Mouse (Mus musculus): ENCODE measurements around the gene Cops2. TPM values are rescaled to one million over a fixed set of nuclear protein-coding genes. Genes with fewer than 3 reads are reported as not detected.

Cops2 gene
- polyA plus RNA-seq, 1 experiment from 2014 or later: 102 TPM

DNA sequence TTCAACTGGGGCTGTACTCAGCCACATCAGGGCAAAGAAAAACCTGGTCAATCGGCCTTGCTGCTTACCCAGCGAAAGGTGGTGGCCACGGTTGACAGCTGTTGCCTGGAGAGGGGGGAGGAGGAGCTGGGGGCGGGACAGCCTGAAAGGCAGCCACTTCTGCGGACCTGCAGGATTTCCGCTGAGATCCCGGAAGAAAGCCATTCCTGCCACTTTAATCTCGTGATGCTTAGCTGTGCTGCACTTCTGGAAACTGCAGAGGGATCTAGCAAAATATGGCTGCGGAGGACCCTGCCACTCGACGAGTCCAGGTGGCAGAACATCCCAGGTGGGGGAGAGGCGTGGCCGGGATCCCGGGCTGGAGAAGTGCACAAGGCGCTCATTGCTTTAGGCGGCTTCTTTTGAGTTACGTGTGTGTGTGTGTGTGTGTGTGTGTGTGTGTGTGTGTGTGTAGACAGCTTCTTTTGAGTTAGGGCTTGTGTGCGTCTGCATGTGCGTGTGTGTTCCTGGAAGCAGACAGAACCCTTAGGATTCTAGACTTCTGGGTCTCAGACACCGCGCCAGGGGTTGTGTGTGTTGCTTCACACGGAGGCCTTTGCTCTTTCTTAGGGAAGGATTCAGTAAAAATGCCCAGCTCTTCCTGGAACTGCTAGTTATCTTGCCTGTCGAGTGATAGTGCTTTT is 7.3 kb upstream of the Cops2 start:
- peak; percentile 57 for DNase-seq (ENCODE audit: low spot score)
- no peaks in the 10 kb centered on the region for H3K36me3 ChIP-seq
- peak overlapping the region; percentile 81 for H3K27ac ChIP-seq (replicated peaks)
- H3K27me3 ChIP-seq (ENCODE audit: low read depth, poor library complexity, severe bottlenecking): no peaks in the 10 kb centered on the region
- WGBS: 5% methylated on average over 23 of the region's 23 CpGs
- H3K4me1 ChIP-seq: peaks cover 18% of the 10 kb centered on the region
- peak overlapping the region; percentile 66 for H3K4me3 ChIP-seq
- H3K9me3 ChIP-seq (replicated peaks): no peaks in the 10 kb centered on the region

DNA sequence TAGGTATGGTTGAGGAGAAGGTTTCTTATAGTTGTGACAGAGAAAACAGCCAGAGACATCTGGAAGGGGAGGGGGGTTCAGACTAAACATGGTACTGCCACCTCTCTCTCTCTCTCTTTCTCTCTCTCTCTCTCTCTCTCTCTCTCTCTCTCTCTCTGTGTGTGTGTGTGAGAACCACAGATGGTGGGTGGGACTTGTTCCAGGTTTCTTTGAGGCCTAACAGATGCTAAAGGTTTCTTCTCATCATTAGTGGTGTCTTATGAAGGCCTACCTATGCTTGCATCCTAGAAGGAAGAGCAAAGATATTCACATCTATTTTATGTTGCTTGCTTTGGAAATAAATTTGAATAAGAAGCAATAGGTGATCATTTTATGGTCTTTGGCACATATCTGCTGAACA is 6.6 kb upstream of the Cops2 start:
- Histone ChIP-seq H3K36me3 (no peaks in the 10 kb centered on the region), H3K27ac (replicated peaks) (peak overlapping the region; percentile 81; the same call in 1 of the 2 replicates), H3K4me3 (peak overlapping the region; percentile 66; the same call in 1 of the 2 replicates), H3K27me3 (ENCODE audit: low read depth, poor library complexity, severe bottlenecking) (no peaks in the 10 kb centered on the region), H3K9me3 (replicated peaks) (no peaks in the 10 kb centered on the region), H3K4me1 (peaks cover 18% of the 10 kb centered on the region)
- DNase-seq (ENCODE audit: low spot score): no peak

DNA sequence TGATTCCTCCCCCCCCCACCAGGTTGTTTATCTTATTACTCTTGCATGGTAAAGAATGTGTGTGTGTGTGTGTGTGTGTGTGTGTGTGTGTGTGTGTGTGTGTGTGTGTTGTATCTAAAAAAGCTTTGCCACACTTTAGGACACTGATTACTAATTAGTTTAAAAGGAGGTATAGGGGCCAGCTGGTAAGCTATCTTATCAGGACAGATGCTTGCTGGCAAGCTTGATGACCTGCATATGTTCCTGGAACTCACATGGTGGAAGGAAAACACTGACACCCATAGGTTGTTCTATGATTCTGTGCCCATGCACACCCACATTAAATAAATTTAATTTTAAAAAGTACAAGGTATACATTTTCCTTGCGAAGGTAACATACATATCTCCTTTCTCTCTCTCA is 5.6 kb upstream of the Cops2 start:
- Histone ChIP-seq H3K4me3 (no peak overlapping the region), H3K27me3 (ENCODE audit: low read depth, poor library complexity, severe bottlenecking) (no peaks in the 10 kb centered on the region), H3K9me3 (replicated peaks) (no peaks in the 10 kb centered on the region), H3K36me3 (no peaks in the 10 kb centered on the region), H3K27ac (replicated peaks) (no peak overlapping the region), H3K4me1 (peaks cover 22% of the 10 kb centered on the region)
- no peak for DNase-seq (ENCODE audit: low spot score)
- 89% methylated on average over 1 of the region's 1 CpGs for WGBS

DNA sequence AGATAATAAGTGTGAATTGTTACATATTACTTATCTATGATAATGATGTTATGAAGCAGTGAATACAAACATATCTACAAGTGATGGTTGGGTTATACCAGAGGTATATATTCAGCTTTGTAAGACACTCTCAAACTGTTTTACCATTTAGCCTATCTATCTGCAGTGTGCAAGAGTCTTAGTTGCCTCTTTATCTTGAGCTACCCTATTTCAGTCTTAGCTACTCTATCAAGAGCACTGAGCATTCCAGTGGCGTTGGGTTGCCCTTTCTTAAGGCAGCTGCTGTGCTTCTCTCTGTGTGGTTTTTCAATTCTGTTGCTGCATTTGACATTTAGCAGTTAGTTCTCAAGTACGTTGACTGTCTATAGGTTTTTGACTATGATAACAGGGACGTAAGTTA is 4.9 kb upstream of the Cops2 start:
- no peak overlapping the region for H3K27ac ChIP-seq (replicated peaks)
- no peak for DNase-seq (ENCODE audit: low spot score)
- H3K4me3 ChIP-seq: no peak overlapping the region
- 81% methylated on average over 3 of the region's 3 CpGs for WGBS
- no peaks in the 10 kb centered on the region for H3K9me3 ChIP-seq (replicated peaks)
- H3K4me1 ChIP-seq: peaks cover 25% of the 10 kb centered on the region
- H3K36me3 ChIP-seq: no peaks in the 10 kb centered on the region
- H3K27me3 ChIP-seq (ENCODE audit: low read depth, poor library complexity, severe bottlenecking): no peaks in the 10 kb centered on the region

DNA sequence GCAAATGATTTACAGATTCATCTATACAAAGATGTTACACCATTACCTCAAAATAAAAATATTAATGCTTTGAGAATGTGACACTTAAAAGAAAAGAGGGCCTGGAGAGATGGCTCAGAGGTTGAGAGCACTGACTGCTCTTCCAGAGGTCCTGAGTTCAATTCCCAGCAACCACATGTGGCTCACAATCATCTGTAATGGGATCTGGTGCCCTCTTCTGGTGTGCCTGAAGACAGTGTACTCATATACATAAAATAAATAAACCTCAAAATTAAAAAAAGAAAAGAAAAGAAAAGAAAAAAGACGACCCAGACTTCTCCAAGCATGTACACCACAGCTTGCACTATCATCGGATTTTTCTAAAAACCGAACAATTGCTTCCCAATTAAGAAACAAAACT is 1.2 kb downstream of the Cops2 start:
- 55% methylated on average over 3 of the region's 3 CpGs for WGBS
- no peaks in the 10 kb centered on the region for H3K36me3 ChIP-seq
- no peaks in the 10 kb centered on the region for H3K27me3 ChIP-seq (ENCODE audit: low read depth, poor library complexity, severe bottlenecking)

DNA sequence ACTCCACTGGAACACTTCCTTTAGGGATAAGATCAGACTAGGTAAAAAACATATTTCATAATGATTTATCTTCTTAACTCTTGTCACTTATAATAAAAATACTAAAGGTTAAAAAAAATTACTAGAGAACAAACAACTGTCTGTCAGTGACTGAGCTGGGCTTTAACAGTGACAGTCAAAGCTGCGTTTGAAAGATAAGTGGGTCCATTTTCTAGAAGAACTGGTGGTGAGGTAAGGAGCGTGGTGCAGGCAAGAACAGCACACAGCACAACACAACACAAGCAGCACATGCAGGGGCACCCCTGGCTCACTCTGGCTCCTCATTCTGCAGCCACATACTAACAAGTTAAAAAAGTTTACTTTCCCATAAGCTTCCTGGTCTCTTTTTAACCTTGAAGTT is 7.7 kb downstream of the Cops2 start:
- DNase-seq (ENCODE audit: low spot score): no peak
- H3K4me3 ChIP-seq: no peak overlapping the region
- WGBS: 88% methylated on average over 2 of the region's 2 CpGs
- no peaks in the 10 kb centered on the region for H3K9me3 ChIP-seq (replicated peaks)
- H3K36me3 ChIP-seq: peaks cover 34% of the 10 kb centered on the region
- peaks cover 4% of the 10 kb centered on the region for H3K4me1 ChIP-seq
- no peaks in the 10 kb centered on the region for H3K27me3 ChIP-seq (ENCODE audit: low read depth, poor library complexity, severe bottlenecking)
- H3K27ac ChIP-seq (replicated peaks): no peak overlapping the region

More for the DNA sequence above, 1.2 kb downstream of the Cops2 start:
- peak overlapping the region; percentile 91 for H3K4me3 ChIP-seq
- H3K4me1 ChIP-seq: peaks cover 22% of the 10 kb centered on the region
- no peaks in the 10 kb centered on the region for H3K9me3 ChIP-seq (replicated peaks)
- no peak overlapping the region for H3K27ac ChIP-seq (replicated peaks)
- DNase-seq (ENCODE audit: low spot score): no peak

DNA sequence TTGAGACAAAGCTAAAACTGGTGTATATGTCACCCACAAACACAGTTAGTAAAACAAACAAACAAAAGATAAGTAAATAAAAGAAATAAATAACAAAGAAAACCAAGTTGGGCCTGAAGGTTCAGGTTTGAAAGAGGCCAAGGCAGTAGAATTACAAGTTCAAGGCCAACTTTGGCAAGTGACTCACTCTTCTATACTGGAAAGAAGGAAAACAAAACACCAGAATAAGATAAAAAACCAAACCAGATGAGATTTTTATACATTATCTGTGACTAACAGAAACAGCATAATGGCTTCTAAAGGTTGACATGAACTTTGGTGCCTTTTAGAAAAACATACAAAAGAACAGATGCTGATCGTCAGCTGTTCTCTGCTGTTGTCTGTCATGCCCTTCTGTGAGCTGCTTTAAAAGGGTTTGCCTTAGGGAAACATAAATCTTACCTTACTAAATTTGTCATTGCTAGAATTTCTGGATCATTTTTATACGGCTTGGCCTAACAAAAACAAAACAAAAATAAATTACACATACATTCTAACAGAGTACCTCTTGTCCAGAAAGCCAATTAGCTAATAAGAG is 20.1 kb downstream of the Cops2 start:
- no peak overlapping the region for H3K4me3 ChIP-seq
- no peaks in the 10 kb centered on the region for H3K27me3 ChIP-seq (ENCODE audit: low read depth, poor library complexity, severe bottlenecking)
- peaks cover 89% of the 10 kb centered on the region for H3K36me3 ChIP-seq
- H3K27ac ChIP-seq (replicated peaks): no peak overlapping the region
- H3K4me1 ChIP-seq: no peaks in the 10 kb centered on the region
- WGBS: 94% methylated on average over 2 of the region's 2 CpGs
- no peaks in the 10 kb centered on the region for H3K9me3 ChIP-seq (replicated peaks)
- no peak for DNase-seq (ENCODE audit: low spot score)

DNA sequence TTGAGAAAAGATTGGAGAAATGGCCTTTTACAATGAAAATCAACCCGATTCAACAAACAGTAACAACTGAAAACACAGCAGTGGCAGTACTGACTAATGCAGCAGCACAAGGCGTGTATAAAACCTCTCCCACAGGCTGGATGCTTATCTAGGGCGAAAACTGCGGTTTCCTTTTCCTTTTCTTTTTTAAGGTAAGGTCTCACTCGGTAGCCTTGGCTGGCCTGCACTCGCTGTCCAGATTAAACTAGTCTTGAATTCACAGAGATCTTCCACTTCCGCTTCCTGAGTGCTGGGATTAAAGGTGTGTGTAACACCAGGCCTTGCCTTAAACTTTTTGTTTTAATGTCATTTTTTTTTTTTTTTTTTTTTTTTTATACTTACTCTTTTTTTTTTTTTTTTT is 20.8 kb downstream of the Cops2 start:
- no peak for DNase-seq (ENCODE audit: low spot score)
- no peaks in the 10 kb centered on the region for H3K27me3 ChIP-seq (ENCODE audit: low read depth, poor library complexity, severe bottlenecking)
- no peaks in the 10 kb centered on the region for H3K9me3 ChIP-seq (replicated peaks)
- peaks cover 89% of the 10 kb centered on the region for H3K36me3 ChIP-seq
- no peak overlapping the region for H3K4me3 ChIP-seq
- 93% methylated on average over 7 of the region's 7 CpGs for WGBS
- H3K27ac ChIP-seq (replicated peaks): no peak overlapping the region
- no peaks in the 10 kb centered on the region for H3K4me1 ChIP-seq

DNA sequence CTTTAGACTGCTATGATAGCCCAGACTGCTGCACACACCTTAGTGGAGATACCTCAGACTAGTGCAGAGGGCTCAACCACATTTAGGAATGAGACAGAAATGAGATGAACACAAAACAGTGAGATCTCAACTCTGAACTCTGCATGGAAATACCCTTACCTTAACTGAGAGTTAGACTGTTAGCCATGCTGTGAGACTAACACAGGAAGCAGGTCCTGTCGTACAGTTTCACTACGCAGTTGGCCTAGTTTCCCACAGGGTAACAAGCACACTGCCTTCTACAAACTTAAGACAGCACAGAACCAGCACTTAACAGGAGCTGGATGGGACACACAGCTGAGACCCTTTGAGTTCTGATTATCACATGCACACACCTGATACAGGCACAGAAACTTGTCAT is 29.0 kb downstream of the Cops2 start:
- no peak for DNase-seq (ENCODE audit: low spot score)

DNA sequence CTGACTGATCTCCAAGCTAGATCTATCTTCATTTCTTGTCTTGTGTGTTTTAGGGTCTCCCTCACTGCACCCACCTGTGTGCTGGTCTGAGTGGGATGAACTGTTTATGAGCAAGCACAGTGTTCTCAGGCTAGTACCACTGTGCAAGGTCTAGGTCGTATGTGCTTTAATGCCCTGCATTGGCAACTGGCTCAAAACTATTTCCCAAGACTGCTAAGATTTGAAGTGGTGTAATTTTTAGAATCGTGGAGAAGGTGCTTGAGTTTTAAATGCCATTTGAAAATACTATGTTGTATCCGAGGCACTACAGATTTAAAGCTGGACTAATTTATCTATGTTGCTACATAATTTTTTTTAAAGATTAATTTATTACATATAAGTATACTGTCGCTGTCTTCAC is 31.0 kb downstream of the Cops2 start:
- no peak for DNase-seq (ENCODE audit: low spot score)
- no peak overlapping the region for H3K27ac ChIP-seq (replicated peaks)
- H3K36me3 ChIP-seq: peaks cover 49% of the 10 kb centered on the region
- no peaks in the 10 kb centered on the region for H3K9me3 ChIP-seq (replicated peaks)
- whole genome bisulfite sequencing: 91% methylated on average over 4 of the region's 4 CpGs
- H3K27me3 ChIP-seq (ENCODE audit: low read depth, poor library complexity, severe bottlenecking): no peaks in the 10 kb centered on the region
- no peak overlapping the region for H3K4me3 ChIP-seq
- H3K4me1 ChIP-seq: no peaks in the 10 kb centered on the region

More for the DNA sequence above, 29.0 kb downstream of the Cops2 start:
- H3K4me1 ChIP-seq: no peaks in the 10 kb centered on the region
- WGBS: 98% methylated on average over 2 of the region's 2 CpGs
- H3K27ac ChIP-seq (replicated peaks): no peak overlapping the region
- H3K9me3 ChIP-seq (replicated peaks): no peaks in the 10 kb centered on the region
- H3K36me3 ChIP-seq: peaks cover 70% of the 10 kb centered on the region
- no peak overlapping the region for H3K4me3 ChIP-seq
- no peaks in the 10 kb centered on the region for H3K27me3 ChIP-seq (ENCODE audit: low read depth, poor library complexity, severe bottlenecking)

DNA sequence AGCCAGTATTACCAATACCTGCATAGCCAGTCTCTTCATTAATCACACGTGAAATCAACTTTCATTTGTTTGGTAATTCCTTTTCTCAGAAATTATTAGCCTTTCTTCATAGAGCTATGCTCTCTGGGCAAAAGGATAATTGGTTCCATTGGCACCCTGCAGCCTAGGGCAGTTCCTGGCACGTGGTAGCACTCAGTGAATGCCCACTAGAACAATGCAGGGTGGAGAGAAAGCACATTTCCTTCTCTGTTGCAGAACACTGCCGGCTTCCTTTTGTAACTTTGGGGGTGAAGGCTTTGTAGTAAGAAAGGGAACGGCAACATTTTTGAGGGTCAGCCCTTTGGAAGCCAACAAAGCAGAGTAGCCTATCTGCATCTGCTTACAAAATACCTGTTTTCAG is 32.7 kb downstream of the Cops2 start:
- Histone ChIP-seq H3K27ac (replicated peaks) (no peak overlapping the region), H3K9me3 (replicated peaks) (no peaks in the 10 kb centered on the region), H3K4me3 (no peak overlapping the region), H3K4me1 (no peaks in the 10 kb centered on the region), H3K36me3 (peaks cover 32% of the 10 kb centered on the region), H3K27me3 (ENCODE audit: low read depth, poor library complexity, severe bottlenecking) (no peaks in the 10 kb centered on the region)
- WGBS: 60% methylated on average over 4 of the region's 4 CpGs
- no peak for DNase-seq (ENCODE audit: low spot score)

DNA sequence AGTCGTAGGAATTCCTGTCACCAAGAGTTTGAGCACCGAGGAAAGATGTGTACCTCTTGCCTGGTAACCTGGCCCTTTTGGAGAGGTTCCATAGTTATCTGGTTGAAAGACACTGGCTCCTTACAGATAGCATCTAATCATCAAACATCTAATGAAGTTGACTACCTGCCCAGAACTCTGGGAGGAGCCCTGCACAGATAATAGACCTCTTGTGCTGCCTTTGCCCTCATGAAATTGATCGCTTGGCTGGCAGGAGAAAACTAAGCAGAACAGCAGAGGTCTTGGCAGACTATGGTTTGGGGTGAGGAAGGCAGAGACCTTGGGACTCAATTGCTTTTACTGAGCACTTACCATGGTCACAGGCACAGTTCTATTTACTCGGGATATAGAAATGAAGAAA is 38.5 kb downstream of the Cops2 start:
- no peaks in the 10 kb centered on the region for H3K4me1 ChIP-seq
- H3K36me3 ChIP-seq: no peaks in the 10 kb centered on the region
- DNase-seq (ENCODE audit: low spot score): no peak
- H3K27ac ChIP-seq (replicated peaks): no peak overlapping the region
- H3K27me3 ChIP-seq (ENCODE audit: low read depth, poor library complexity, severe bottlenecking): no peaks in the 10 kb centered on the region
- no peak overlapping the region for H3K4me3 ChIP-seq
- H3K9me3 ChIP-seq (replicated peaks): no peaks in the 10 kb centered on the region
- WGBS: 92% methylated on average over 4 of the region's 4 CpGs

DNA sequence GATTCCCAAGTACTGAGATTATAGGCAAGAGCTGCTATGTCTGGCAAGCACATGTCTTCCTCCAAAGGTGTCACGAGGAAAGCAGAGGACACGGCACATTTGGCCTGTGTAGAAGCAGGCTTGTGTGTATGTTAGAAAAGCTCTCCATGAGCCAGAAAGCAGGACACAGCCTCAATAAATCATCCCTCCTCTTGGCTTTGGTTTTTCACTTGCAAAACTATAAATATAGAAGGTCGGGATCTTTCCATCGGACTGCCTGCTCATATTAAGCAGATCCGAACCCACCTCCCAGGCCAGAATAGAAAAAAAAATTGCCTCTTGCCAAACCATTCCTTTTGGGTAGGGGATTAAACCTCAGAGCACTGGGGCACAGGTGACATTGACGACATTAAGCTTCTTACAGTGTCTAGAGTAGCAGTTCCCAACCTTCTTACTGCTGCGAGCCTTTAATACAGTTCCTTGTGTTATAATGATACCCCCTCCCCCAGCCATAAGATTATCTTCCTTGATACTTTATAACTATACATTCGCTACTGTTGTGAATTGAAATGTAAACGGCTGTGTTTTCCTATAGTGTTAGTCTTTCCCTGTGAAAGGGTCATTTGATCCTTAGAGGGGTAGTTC is 44.9 kb downstream of the Cops2 start:
- no peaks in the 10 kb centered on the region for H3K27me3 ChIP-seq (ENCODE audit: low read depth, poor library complexity, severe bottlenecking)
- no peaks in the 10 kb centered on the region for H3K36me3 ChIP-seq
- no peak overlapping the region for H3K27ac ChIP-seq (replicated peaks)
- DNase-seq (ENCODE audit: low spot score): no peak
- 82% methylated on average over 9 of the region's 9 CpGs for WGBS
- no peaks in the 10 kb centered on the region for H3K4me1 ChIP-seq
- no peaks in the 10 kb centered on the region for H3K9me3 ChIP-seq (replicated peaks)
- H3K4me3 ChIP-seq: no peak overlapping the region
